Mouse (Mus musculus): Measurements from ENCODE around the gene Gpr156. TPM values are rescaled to one million over a fixed set of nuclear protein-coding genes. Genes with fewer than 3 reads are reported as not detected.
A peak's percentile ranks its signal among the peaks of the same experiment; 100 is the strongest.

Gpr156 gene
- polyA plus RNA-seq, 1 experiment from 2014 or later: 1.1 TPM

GRCm38 (mm10) chr16:37943701-37944100, 27.4 kb downstream of the Gpr156 start:
- H3K4me3 ChIP-seq: no peak overlapping the region
- 66% methylated on average over 2 of the region's 2 CpGs for WGBS
- no peaks in the 10 kb centered on the region for H3K9me3 ChIP-seq (replicated peaks)
- no peaks in the 10 kb centered on the region for H3K27me3 ChIP-seq (replicated peaks)
- ATAC-seq (ENCODE audit: insufficient number of reproducible peaks, low FRiP score): no peak
- no peak overlapping the region for H3K27ac ChIP-seq (ENCODE audit: poor library complexity, severe bottlenecking)
- H3K36me3 ChIP-seq: no peaks in the 10 kb centered on the region
- H3K4me2 ChIP-seq: no peak overlapping the region
- no peak overlapping the region for H3K9ac ChIP-seq
- H3K4me1 ChIP-seq (replicated peaks): 0 out of 2 replicates have a peak, but pooled peaks cover 3% of the 10 kb centered on the region

DNA sequence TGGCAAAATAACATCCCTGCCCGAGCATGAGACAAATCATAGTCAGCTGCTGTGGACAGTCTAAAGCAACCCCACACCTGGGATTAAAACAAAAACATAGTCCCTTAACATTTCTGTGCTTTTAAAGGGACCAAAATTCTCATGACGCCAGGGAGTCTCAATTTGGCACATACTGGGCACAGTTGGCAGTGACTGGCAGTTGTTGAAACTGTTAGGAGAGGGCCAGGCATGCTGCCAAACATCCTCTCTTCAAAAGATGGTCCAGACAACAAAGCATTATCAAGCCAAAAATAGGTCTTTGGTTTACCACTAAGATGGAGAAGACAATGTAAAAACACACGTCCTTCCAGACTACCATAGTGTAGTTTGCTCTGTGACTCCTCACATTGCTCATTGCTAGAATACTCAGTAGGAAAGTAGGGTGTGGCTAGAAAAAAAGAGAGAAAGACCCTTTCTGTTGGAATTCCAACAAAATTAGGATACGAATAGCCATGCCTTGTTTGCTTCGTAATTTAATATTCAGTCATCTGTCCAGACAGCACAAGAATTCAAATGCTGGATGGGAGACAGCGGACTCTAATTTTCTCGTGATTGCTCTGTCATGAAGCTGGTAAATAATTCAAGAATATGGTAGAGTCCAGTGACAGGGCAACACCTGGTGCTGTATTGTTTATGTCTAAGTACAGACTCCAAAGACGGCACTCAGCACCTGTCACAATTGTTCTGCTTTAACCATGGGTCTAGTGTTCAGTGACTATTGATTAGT, 28.9 kb downstream of the Gpr156 start:
- H3K4me3 ChIP-seq: no peak overlapping the region
- no peak for ATAC-seq (ENCODE audit: insufficient number of reproducible peaks, low FRiP score)
- no peaks in the 10 kb centered on the region for H3K27me3 ChIP-seq (replicated peaks)
- 0 out of 2 replicates have a peak, but pooled peaks cover under 1% of the 10 kb centered on the region for H3K4me1 ChIP-seq (replicated peaks)
- H3K4me2 ChIP-seq: no peak overlapping the region
- no peaks in the 10 kb centered on the region for H3K9me3 ChIP-seq (replicated peaks)
- WGBS: 81% methylated on average over 8 of the region's 8 CpGs
- no peaks in the 10 kb centered on the region for H3K36me3 ChIP-seq
- H3K27ac ChIP-seq (ENCODE audit: poor library complexity, severe bottlenecking): no peak overlapping the region
- no peak overlapping the region for H3K9ac ChIP-seq

DNA sequence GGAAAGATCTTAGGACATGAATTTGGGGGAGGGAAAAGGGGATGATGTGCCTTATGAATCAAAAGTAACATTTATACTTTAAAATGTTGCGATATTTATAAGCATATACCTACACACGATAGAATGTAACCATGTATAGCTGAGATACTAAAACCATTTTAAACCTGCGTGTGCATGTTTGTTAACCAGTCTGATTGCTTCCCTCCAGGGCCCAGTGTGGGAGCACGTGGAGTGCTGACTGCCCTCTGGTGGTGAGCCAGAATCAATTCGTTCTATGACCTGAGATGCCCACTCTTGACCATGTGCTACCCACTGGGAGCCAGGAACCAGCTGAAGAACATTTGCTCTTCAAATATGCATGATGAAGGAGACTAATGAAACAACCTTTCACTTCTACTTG, 30.9 kb downstream of the Gpr156 start:
- no peaks in the 10 kb centered on the region for H3K9me3 ChIP-seq (replicated peaks)
- H3K9ac ChIP-seq: no peak overlapping the region
- WGBS: 31% methylated on average over 5 of the region's 5 CpGs
- H3K36me3 ChIP-seq: no peaks in the 10 kb centered on the region
- H3K4me1 ChIP-seq (replicated peaks): no peaks in the 10 kb centered on the region
- no peak overlapping the region for H3K4me2 ChIP-seq
- no peaks in the 10 kb centered on the region for H3K27me3 ChIP-seq (replicated peaks)
- no peak overlapping the region for H3K4me3 ChIP-seq
- 0 out of 2 replicates have a peak, but pooled peaks have one; percentile 53 for ATAC-seq (ENCODE audit: insufficient number of reproducible peaks, low FRiP score)
- no peak overlapping the region for H3K27ac ChIP-seq (ENCODE audit: poor library complexity, severe bottlenecking)

GRCm38 (mm10) chr16:37948365-37948764, 32.1 kb downstream of the Gpr156 start:
- Histone ChIP-seq H3K27ac (ENCODE audit: poor library complexity, severe bottlenecking) (no peak overlapping the region), H3K9me3 (replicated peaks) (no peaks in the 10 kb centered on the region), H3K9ac (no peak overlapping the region), H3K4me1 (replicated peaks) (no peaks in the 10 kb centered on the region), H3K4me3 (no peak overlapping the region), H3K36me3 (no peaks in the 10 kb centered on the region), H3K4me2 (no peak overlapping the region), H3K27me3 (replicated peaks) (no peaks in the 10 kb centered on the region)
- WGBS: 87% methylated on average over 4 of the region's 4 CpGs
- ATAC-seq (ENCODE audit: insufficient number of reproducible peaks, low FRiP score): no peak

DNA sequence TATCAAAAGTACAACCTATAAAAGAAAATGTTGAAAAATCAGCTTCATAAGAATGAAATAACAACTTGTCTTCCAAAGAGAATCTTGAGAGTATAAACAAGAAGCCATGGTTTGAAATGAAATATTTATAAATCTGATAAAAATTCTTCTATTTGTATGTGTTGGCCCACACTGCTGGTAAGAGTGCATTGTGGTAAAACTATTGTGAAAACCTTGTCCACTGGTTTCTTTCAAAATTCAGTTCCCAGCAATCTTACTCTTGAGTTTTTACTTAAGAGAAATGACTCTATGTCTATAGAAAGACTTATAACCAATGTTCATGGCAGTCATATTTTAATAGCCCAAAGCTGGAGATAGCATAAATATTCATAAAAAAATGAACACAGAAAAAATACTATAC, 34.9 kb downstream of the Gpr156 start:
- no peak overlapping the region for H3K9ac ChIP-seq
- no peaks in the 10 kb centered on the region for H3K9me3 ChIP-seq (replicated peaks)
- H3K4me2 ChIP-seq: no peak overlapping the region
- ATAC-seq (ENCODE audit: insufficient number of reproducible peaks, low FRiP score): no peak
- H3K27ac ChIP-seq (ENCODE audit: poor library complexity, severe bottlenecking): no peak overlapping the region
- no peak overlapping the region for H3K4me3 ChIP-seq
- peaks cover 4% of the 10 kb centered on the region; the same call in 1 of the 2 replicates for H3K4me1 ChIP-seq (replicated peaks)
- no peaks in the 10 kb centered on the region for H3K27me3 ChIP-seq (replicated peaks)
- no peaks in the 10 kb centered on the region for H3K36me3 ChIP-seq

DNA sequence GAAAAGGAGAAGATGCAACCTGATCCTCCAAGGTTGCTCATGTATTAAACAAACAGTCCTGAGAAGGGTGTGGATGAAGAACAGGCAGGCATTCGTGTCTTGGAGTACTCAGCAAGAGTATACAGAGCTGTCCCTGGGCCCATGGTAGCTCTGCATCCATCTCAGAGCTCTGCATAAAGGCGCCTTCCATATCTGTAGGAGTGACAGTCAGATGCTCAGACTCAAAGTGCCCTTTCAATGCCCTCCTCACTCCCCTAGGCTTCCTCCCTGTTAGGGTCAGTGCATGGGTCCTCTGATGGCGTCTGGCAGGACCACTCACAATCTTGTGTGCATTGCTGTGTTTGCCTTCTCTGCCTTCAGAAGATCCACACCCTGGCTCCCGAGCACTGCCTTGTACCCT, 36.9 kb downstream of the Gpr156 start:
- Histone ChIP-seq H3K9ac (no peak overlapping the region), H3K36me3 (no peaks in the 10 kb centered on the region), H3K4me1 (replicated peaks) (peaks cover 9% of the 10 kb centered on the region; the same call in 1 of the 2 replicates), H3K27me3 (replicated peaks) (no peaks in the 10 kb centered on the region), H3K27ac (ENCODE audit: poor library complexity, severe bottlenecking) (no peak overlapping the region), H3K4me3 (no peak overlapping the region), H3K9me3 (replicated peaks) (no peaks in the 10 kb centered on the region), H3K4me2 (no peak overlapping the region)
- ATAC-seq (ENCODE audit: insufficient number of reproducible peaks, low FRiP score): no peak
- 58% methylated on average over 4 of the region's 4 CpGs for WGBS

- Histone ChIP-seq H3K4me3 (no peak overlapping the region), H3K27ac (ENCODE audit: poor library complexity, severe bottlenecking) (no peak overlapping the region), H3K9me3 (replicated peaks) (no peaks in the 10 kb centered on the region), H3K27me3 (replicated peaks) (no peaks in the 10 kb centered on the region), H3K4me1 (replicated peaks) (peaks cover 9% of the 10 kb centered on the region; the same call in 1 of the 2 replicates), H3K9ac (no peak overlapping the region), H3K4me2 (no peak overlapping the region), H3K36me3 (no peaks in the 10 kb centered on the region)
- ATAC-seq (ENCODE audit: insufficient number of reproducible peaks, low FRiP score): no peak
- 75% methylated on average over 12 of the region's 12 CpGs for WGBS
Measured at GRCm38 (mm10) chr16:37953991-37954942, 38.0 kb downstream of the Gpr156 start.

- Histone ChIP-seq H3K4me2 (no peak overlapping the region), H3K27ac (ENCODE audit: poor library complexity, severe bottlenecking) (no peak overlapping the region), H3K27me3 (replicated peaks) (no peaks in the 10 kb centered on the region), H3K9ac (no peak overlapping the region), H3K4me1 (replicated peaks) (peaks cover 9% of the 10 kb centered on the region; the same call in 1 of the 2 replicates), H3K4me3 (no peak overlapping the region), H3K36me3 (no peaks in the 10 kb centered on the region), H3K9me3 (replicated peaks) (no peaks in the 10 kb centered on the region)
- 73% methylated on average over 13 of the region's 13 CpGs for WGBS
- ATAC-seq (ENCODE audit: insufficient number of reproducible peaks, low FRiP score): no peak
Measured at GRCm38 (mm10) chr16:37955336-37955917, 39.1 kb downstream of the Gpr156 start.

DNA sequence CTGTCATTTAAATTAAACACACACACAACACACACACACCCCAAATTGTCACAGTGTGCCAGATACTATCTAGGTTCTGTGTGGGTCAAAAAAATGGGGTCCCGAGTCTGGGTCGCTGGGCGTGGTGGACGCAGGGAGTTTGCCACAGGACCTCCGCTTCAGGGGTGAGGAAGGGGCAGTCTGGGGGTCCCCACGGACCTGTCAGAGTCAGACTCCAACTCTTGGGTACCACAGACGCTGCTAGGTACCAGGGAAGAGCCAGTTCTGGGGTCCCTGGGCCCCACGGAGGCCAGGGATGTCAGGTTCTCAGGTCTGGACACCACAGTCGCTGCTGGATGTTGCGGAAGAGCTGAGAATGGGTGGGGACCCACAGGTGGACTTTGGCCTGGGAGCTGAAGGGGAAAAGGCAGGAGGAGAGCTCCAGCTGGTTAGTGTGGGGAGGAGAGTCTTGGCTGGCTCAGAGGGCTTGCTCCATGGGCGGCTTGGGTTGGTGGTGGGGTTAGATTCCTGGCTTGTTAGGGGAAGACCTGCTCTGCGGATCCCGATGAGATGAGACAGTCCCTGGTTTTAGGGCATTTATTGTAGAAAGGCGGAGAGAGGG, 39.9 kb downstream of the Gpr156 start:
- no peak for ATAC-seq (ENCODE audit: insufficient number of reproducible peaks, low FRiP score)
- no peak overlapping the region for H3K4me3 ChIP-seq
- no peaks in the 10 kb centered on the region for H3K9me3 ChIP-seq (replicated peaks)
- no peak overlapping the region for H3K27ac ChIP-seq (ENCODE audit: poor library complexity, severe bottlenecking)
- 82% methylated on average over 14 of the region's 14 CpGs for WGBS
- no peak overlapping the region for H3K9ac ChIP-seq
- H3K4me1 ChIP-seq (replicated peaks): peaks cover 9% of the 10 kb centered on the region; the same call in 1 of the 2 replicates
- H3K36me3 ChIP-seq: no peaks in the 10 kb centered on the region
- no peak overlapping the region for H3K4me2 ChIP-seq
- H3K27me3 ChIP-seq (replicated peaks): no peaks in the 10 kb centered on the region

DNA sequence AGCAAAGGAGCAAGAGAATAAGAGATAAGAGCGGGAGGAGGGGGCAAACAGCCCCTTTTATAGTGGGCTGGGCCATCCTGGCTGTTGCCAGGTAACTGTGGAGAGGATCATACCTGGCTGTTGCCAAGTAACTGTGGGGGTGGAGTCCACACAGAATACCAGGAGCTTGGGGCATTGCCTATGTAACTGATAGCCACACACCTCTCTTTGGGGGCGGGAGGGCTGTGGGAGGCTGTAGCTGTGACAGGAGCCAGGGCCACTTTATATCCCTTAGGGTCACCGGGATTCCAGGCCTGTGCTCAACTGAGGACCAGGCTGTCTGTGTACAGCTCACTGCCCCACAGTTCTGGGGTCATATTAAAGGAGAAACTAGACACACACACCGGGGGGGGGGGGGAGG, 40.5 kb downstream of the Gpr156 start:
- Histone ChIP-seq H3K4me3 (no peak overlapping the region), H3K27ac (ENCODE audit: poor library complexity, severe bottlenecking) (no peak overlapping the region), H3K27me3 (replicated peaks) (no peaks in the 10 kb centered on the region), H3K4me2 (no peak overlapping the region), H3K4me1 (replicated peaks) (peaks cover 9% of the 10 kb centered on the region; the same call in 1 of the 2 replicates), H3K9ac (no peak overlapping the region), H3K9me3 (replicated peaks) (no peaks in the 10 kb centered on the region), H3K36me3 (no peaks in the 10 kb centered on the region)
- WGBS: 58% methylated on average over 4 of the region's 4 CpGs
- no peak for ATAC-seq (ENCODE audit: insufficient number of reproducible peaks, low FRiP score)
